Mouse (Mus musculus) bone marrow, adult 2 months (tissue): ENCODE measurements around the gene Nkx6-2.

Experiments
- CTCF ChIP-seq: fragments of 200-500 bp; IDR thresholded peaks from 2 replicates; pipeline ENCODE4 v1.5.1; 2011; ENCODE audit warnings: low read length, control low read depth; ENCODE audit not compliant: control insufficient read depth, insufficient read depth
- POLR2A ChIP-seq: fragments of 200-500 bp; IDR thresholded peaks from 2 replicates; pipeline ENCODE4 v1.6.1; 2011; ENCODE audit warnings: low read depth, mild to moderate bottlenecking, control low read depth, low read length, borderline replicate concordance; ENCODE audit not compliant: control insufficient read depth

GRCm38 (mm10) chr7:139563425-139563824 is 19.2 kb downstream of the Nkx6-2 start:
- TF ChIP-seq CTCF (no peak), POLR2A (no peak)
